Mouse (Mus musculus): ENCODE data around the gene Acp6.

Gene Acp6

DNA sequence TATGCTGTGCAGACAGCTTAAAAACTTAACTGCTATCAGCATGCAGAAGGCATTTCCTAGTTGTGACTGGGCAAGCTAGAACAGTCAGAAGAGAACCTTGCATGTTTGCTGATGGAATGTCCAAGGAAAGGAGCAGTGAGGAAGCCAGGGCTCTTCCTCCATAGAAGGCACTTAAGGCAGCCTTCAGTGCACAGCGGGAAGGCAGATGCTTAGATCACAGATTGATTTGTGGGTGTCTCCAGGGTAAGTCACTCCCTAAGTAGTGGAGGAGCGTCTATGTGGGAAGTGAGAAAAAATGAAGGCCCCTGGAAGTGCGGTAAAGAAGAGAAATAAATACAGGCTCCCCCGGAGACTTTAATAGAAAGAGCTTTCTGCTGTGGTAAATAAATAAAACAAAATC is 40.7 kb downstream of the Acp6 start:
- DNase-seq, result no peak

DNA sequence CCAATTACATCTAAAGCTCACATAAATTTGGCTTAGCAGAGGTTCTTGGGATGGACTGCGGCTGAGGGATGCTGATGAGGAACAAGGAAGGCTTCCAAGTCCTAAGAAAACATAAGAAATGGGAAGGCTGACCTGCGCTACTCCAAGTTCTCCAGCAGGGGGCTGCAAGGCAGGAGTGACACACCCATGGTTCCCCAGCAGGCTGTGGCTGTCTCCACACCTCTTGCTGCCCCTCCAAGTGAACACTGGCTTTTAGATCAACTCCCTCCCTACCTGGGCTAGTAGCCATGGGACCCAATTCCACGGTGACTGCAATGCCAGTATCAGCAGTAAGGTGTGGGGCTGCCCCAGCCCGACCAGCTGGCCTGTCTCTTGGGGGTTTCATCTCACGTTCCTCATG is 43.4 kb downstream of the Acp6 start:
- peak; percentile 67 to 68 for DNase-seq

DNA sequence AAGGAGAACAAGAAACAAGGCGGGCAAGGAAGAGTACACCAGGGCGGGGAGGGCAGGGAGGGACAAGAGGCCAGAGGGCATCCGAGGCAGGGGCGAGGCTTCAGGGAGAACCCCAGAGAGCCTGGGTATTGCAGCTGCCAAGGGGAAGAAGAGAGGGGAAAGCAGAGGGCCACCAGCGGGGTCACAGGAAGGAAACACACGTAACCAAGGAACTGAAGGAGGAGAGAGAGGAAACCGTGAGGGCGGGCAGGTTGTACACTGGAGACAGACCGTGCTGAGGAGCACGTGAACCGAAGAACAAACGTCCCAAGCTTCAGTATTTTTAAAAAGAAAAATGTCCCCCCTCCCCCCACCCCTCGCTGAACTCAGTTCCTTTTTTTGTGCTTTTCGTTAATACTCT is 45.3 kb downstream of the Acp6 start:
- peak in 1 of 2 experiments; percentile 34 for DNase-seq

DNA sequence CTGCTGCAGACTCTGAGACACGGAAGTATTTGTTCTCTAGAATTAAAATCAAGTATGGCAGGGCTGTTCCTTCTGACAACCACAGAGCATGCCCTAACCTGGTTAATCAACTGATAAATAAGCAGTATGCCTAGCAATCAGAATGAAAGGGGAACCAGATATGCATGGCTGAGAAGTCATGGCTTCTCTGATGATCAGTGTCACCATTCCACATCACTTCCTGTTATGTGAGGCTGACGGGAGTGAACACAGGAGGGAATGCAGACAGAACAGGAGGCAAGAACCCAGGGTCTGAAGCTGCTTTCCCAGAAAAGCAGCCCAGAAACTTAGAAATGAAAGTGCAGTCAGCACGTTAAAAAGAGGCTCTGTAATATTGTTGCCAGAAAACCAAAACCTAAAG is 47.9 kb downstream of the Acp6 start:
- no peak for DNase-seq

DNA sequence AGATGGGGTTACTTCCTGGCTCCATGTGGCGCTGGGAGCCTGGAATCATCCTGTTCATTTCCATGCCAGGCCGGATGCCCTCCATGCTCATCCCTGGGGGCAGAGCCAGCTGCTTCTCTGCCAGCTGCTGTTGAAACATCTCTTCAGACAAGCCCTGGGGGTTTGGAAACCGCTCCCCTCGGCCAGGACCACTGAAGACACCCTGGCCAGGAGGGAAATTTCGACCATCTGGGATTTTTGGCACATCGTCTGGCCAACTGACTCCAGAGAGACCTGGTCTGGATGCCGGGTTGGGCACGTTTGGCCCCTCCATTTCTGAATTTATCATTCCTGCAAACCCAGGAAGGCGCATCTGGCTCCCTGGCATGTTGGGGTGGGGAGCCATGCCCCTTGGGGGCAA is 50.8 kb downstream of the Acp6 start:
- DNase-seq, result no peak

DNA sequence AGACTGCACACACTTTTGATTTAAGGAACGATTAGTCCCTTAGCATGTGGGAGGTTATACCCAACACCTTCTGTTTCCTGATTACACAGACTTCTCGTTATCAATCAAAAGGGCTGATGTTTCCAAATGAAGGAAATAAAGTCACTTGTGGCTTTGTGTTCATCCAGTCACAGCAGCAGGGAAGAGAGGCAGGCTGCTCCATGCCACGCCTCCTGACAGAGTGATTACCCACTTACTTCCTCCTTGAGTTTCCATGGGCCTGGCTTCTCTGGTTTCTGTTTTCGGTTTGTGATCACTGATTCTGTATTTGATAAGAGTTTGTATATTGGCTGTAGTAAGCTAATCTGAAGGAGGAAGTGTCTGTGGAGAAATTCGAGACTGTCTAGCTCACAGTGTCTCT is 52.6 kb downstream of the Acp6 start:
- no peak for DNase-seq

DNA sequence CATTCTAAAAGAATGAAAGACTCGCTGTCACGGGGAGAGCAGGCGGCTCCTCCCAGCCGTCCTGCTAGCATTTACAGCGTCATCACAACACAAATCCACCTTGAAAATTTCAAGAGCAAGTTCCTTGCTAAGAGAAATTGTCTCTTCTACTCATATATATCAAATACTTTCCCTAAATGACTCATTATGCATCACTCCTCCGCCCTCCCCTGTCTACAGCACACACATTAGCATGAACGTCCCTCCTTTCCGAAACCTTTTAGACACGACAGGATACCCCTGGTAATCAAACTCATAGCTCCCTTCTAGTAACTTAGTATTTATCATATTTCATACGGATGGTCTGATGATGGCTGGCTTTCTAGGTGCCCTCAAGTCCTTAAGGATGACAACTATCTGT is 55.3 kb downstream of the Acp6 start:
- DNase-seq, result no peak

DNA sequence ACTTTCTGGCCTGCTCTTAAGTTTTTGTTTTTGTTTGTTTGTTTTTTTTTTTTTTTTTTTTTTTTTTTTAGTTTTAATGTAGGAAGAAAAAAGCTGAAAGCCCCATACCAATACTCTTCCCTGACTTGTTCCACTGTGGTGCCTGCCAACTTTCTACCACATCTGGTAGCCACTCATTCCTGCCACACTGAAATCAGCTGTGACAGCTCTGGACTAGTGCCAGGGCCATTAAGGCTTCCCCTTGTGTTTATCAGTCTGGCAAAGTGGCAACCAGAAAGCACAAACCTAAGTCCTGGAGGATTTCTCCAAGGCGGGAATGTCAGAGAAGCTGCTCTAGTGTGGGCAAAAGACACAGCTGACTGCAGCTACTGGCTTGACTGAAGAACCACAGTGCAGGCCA is 55.9 kb downstream of the Acp6 start:
- peak; percentile 39 to 50 for DNase-seq

DNA sequence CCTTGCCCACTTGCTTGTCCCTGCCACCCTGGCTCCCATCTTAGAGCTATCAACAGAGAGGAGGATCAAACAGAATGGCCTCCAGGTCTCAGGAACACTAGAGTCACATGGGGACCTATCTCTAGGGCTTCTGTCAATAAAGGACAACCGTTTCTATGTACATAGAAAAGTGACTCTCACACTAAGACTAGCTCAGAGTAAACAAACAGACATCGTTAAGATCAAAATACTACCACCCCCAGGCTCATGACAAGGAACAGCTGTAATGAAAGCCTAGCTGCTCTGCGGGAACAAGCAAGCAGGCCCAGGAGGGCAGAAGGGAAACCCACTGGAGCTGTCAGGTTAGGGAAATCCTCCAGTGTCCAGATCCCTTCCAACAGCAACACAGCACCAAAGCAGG is 56.9 kb downstream of the Acp6 start:
- no peak for DNase-seq

DNA sequence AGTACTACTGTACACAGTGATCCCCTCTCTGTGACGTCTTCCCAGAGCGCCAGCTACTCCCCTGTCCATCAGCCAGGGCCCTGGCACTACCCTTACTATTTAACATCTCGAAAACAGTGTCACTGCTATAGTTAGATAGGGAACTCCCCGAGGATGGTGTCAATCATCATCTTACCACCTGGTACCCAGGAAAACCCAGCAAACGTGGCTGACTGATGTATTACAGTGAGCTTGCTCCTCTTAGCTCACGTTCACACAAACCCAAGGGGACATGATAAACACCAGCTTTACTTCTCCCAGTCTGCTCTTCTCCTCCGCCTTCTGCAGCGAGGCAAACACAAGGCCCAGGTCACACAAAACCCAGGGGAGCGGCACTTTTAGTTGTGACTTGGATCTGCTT is 64.7 kb downstream of the Acp6 start:
- peak in 1 of 2 experiments; percentile 19 for DNase-seq

DNA sequence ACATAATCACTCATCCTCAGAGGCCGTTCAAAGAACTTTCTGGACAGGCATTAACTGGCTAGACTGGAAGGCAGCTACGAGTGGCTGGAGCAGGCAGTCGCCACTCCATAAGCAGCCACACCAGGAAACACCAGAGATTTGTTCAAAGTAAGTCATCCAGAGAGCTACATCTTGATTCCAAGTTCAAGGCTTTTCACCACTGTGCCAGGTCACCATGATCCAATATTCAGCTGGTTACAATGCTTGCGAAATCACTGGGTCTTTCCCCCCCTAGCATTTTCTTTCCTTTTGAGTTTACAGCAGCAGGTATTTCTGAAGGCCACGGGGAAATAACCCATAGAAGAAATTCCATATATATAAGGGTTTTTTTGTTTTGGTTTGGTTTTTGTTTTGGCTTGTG is 66.7 kb downstream of the Acp6 start:
- peak in 1 of 2 experiments; percentile 11 for DNase-seq

DNA sequence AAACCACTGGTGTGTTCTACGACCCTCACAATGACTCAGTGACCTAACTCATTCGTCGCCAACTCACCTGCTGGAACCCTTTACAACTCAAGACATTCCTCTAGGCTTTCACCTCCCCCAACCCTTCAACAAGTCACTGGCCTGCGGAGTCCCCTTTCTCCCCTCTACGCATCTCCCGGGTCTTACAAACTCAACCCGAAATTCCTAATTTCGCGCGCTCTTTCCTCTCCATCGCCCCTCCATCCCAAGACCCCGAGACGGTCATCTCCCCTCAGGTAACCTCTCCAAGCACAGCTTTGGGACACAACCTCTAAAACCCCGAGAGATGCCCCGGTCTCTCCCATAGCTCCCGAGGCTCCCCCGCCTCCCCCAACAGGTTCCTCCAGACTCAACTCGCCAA is 68.1 kb downstream of the Acp6 start:
- DNase-seq, result no peak

All from kidney, postnatal 25 days (tissue).